Mouse (Mus musculus) kidney, embryonic 15.5 days (tissue): ENCODE data around the gene Zscan2. TPM values are rescaled to one million over a fixed set of nuclear protein-coding genes. Genes with fewer than 3 reads are reported as not detected.

ENCODE experiments used
- ATAC-seq: fragments of 200-750 bp; cut with Nextera tagmentation; replicated peaks from 2 replicates; pipeline ENCODE4 v1.8.0; 2017; ENCODE audit warnings: moderate TSS enrichment; ENCODE audit not compliant: low FRiP score
- H3K27ac ChIP-seq: fragments of 300-500 bp; sonication (generic); 2 replicates; pipeline ENCODE4 v1.5.1; 2015; ENCODE audit warnings: mild to moderate bottlenecking, inconsistent platforms
- H3K27me3 ChIP-seq: fragments of 300-500 bp; sonication (generic); 2 replicates; pipeline ENCODE4 v1.6.1; 2015; ENCODE audit warnings: inconsistent platforms
- H3K36me3 ChIP-seq: fragments of 300-500 bp; sonication (generic); 2 replicates; pipeline ENCODE4 v1.6.1; 2015; ENCODE audit warnings: inconsistent platforms
- H3K4me1 ChIP-seq: fragments of 300-500 bp; sonication (generic); 2 replicates; pipeline ENCODE4 v1.6.1; 2015; ENCODE audit warnings: inconsistent platforms
- H3K4me2 ChIP-seq: fragments of 300-500 bp; sonication (generic); 2 replicates; pipeline ENCODE4 v1.6.1; 2015; ENCODE audit warnings: moderate library complexity, mild to moderate bottlenecking, inconsistent platforms
- H3K4me3 ChIP-seq: fragments of 300-500 bp; sonication (generic); replicated peaks from 2 replicates; pipeline ENCODE4 v1.5.1; 2015; ENCODE audit warnings: mild to moderate bottlenecking, inconsistent platforms
- H3K9ac ChIP-seq: fragments of 300-500 bp; sonication (generic); 2 replicates; pipeline ENCODE4 v1.6.1; 2015; ENCODE audit warnings: mild to moderate bottlenecking, inconsistent platforms
- H3K9me3 ChIP-seq: fragments of 300-500 bp; sonication (generic); replicated peaks from 2 replicates; pipeline ENCODE4 v1.6.1; 2016; ENCODE audit warnings: inconsistent platforms
- WGBS: fragments of 180-500 bp; shearing (Covaris S2); methylation state at CpG from one replicate; pipeline ENCODE4 v1.1.7; 2015; ENCODE audit warnings: mixed read lengths; 5-methylcytosine and 5-hydroxymethylcytosine counted together
- polyA plus RNA-seq: library from polyadenylated mRNA; unstranded; fragments of >200 nt; fragmentation: Nextera tagmentation; extraction: Ambion mirVana; gene quantifications from 2 replicates; pipeline ENCODE4 v1.2.1, GENCODE M21; 2015

Gene Zscan2
- polyA plus RNA-seq, 1 experiment from 2014 or later, result 2.9 TPM

- Histone ChIP-seq H3K9ac (no peak overlapping the region), H3K27ac (no peak overlapping the region), H3K4me3 (no peak overlapping the region), H3K4me1 (no peaks in the 10 kb centered on the region), H3K27me3 (no peaks in the 10 kb centered on the region), H3K4me2 (no peak overlapping the region), H3K36me3 (peaks cover 90% of the 10 kb centered on the region), H3K9me3 (no peaks in the 10 kb centered on the region)
- 72% methylated on average over 8 of the region's 8 CpGs for WGBS
- no peak for ATAC-seq
These were observed 51.8 kb downstream of the Zscan2 start for GRCm38 (mm10) chr7:80912496-80912895.

DNA sequence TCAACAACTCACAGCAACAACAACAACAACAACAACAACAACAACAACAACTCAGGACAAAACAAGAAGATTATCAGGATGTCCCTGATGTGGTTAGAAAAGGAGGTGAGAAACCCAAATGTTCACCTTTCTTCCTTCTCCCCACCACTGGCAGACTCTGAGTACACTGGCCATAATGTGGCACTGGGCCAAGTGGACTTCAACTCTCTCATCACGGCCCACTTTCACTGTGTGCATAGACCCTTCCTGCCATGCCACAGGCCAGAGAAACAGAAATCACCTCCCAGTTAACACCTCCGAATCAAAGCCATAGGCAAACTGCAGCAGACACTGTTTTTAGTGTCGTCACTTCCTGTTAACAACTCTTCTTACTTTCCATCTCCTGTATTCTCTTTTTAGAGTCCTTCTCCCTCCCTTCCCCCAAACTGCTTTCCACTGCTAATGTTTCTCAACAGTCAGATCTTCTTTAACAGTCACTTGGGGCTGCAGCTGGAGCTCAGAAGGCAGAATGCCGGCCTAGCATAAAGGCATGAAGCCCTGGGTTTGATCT is 57.3 kb downstream of the Zscan2 start:
- no peak for ATAC-seq
- no peaks in the 10 kb centered on the region for H3K27me3 ChIP-seq
- no peak overlapping the region for H3K27ac ChIP-seq
- H3K36me3 ChIP-seq, result peaks cover 90% of the 10 kb centered on the region
- H3K9me3 ChIP-seq, result no peaks in the 10 kb centered on the region
- no peak overlapping the region for H3K4me3 ChIP-seq
- WGBS, result 75% methylated on average over 4 of the region's 4 CpGs
- H3K4me1 ChIP-seq, result no peaks in the 10 kb centered on the region
- H3K4me2 ChIP-seq, result no peak overlapping the region
- no peak overlapping the region for H3K9ac ChIP-seq

- Histone ChIP-seq H3K27me3 (no peaks in the 10 kb centered on the region), H3K9ac (no peak overlapping the region), H3K4me2 (no peak overlapping the region), H3K4me1 (no peaks in the 10 kb centered on the region), H3K36me3 (peaks cover 87% of the 10 kb centered on the region), H3K4me3 (no peak overlapping the region), H3K9me3 (no peaks in the 10 kb centered on the region), H3K27ac (no peak overlapping the region)
- no peak for ATAC-seq
- WGBS, result 77% methylated on average over 8 of the region's 8 CpGs
These were observed 58.4 kb downstream of the Zscan2 start for GRCm38 (mm10) chr7:80918982-80919646.

DNA sequence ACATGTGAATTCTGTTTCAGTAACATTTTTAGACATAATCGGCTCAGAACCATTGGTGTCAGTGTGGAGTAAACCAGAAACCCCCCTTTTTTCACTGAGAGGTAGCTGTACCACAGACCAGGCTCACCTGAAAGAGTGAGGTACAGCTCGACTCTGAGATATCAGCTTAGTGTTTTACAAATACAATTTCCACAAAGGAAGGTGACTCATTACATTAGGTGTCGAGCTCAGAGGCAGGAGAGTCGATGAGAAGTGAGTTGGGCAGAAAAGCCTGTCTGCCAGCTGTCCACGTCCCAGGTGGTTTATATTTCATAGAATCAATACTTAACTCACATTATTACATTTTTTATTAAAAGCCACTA is 58.9 kb downstream of the Zscan2 start:
- peaks cover 87% of the 10 kb centered on the region for H3K36me3 ChIP-seq
- H3K9me3 ChIP-seq, result no peaks in the 10 kb centered on the region
- H3K27ac ChIP-seq, result no peak overlapping the region
- ATAC-seq, result no peak
- H3K4me3 ChIP-seq, result no peak overlapping the region
- no peak overlapping the region for H3K9ac ChIP-seq
- no peak overlapping the region for H3K4me2 ChIP-seq
- H3K4me1 ChIP-seq, result no peaks in the 10 kb centered on the region
- 90% methylated on average over 5 of the region's 5 CpGs for WGBS
- no peaks in the 10 kb centered on the region for H3K27me3 ChIP-seq

GRCm38 (mm10) chr7:80923165-80923564 is 62.4 kb downstream of the Zscan2 start:
- 81% methylated on average over 2 of the region's 2 CpGs for WGBS
- ATAC-seq, result no peak
- no peaks in the 10 kb centered on the region for H3K27me3 ChIP-seq
- peaks cover 80% of the 10 kb centered on the region for H3K36me3 ChIP-seq
- no peaks in the 10 kb centered on the region for H3K4me1 ChIP-seq
- no peak overlapping the region for H3K27ac ChIP-seq
- no peaks in the 10 kb centered on the region for H3K9me3 ChIP-seq
- no peak overlapping the region for H3K9ac ChIP-seq
- no peak overlapping the region for H3K4me3 ChIP-seq
- H3K4me2 ChIP-seq, result no peak overlapping the region

Other genes starting within 250 kb of the Zscan2 start
- 20.6 and 21.9 TPM in 2 replicates for gene Crtc3, start 172.0 kb upstream of the Zscan2 start, polyA plus RNA-seq
- 95.2 and 95.3 TPM in 2 replicates for gene Iqgap1, start 34.9 kb upstream of the Zscan2 start, polyA plus RNA-seq
- gene Wdr73, start 40.3 kb downstream of the Zscan2 start, polyA plus RNA-seq, result 36.7 and 37.5 TPM in 2 replicates
- 8.2 and 10.0 TPM in 2 replicates for gene Nmb, start 44.2 kb downstream of the Zscan2 start, polyA plus RNA-seq
- gene Sec11a, start 86.9 kb downstream of the Zscan2 start, polyA plus RNA-seq, result 217 and 223 TPM in 2 replicates
- gene Zfp592, start 132.8 kb downstream of the Zscan2 start, polyA plus RNA-seq, result 14.1 and 16.2 TPM in 2 replicates
- 0.42 and 0.54 TPM in 2 replicates for gene Alpk3, start 196.7 kb downstream of the Zscan2 start, polyA plus RNA-seq